Mouse (Mus musculus): ENCODE data around the gene Cd79b. TPM values are rescaled to one million over a fixed set of nuclear protein-coding genes. Genes with fewer than 3 reads are reported as not detected.

Gene Cd79b
- polyA plus RNA-seq, 1 experiment from 2014 or later = 2.7 TPM

DNA sequence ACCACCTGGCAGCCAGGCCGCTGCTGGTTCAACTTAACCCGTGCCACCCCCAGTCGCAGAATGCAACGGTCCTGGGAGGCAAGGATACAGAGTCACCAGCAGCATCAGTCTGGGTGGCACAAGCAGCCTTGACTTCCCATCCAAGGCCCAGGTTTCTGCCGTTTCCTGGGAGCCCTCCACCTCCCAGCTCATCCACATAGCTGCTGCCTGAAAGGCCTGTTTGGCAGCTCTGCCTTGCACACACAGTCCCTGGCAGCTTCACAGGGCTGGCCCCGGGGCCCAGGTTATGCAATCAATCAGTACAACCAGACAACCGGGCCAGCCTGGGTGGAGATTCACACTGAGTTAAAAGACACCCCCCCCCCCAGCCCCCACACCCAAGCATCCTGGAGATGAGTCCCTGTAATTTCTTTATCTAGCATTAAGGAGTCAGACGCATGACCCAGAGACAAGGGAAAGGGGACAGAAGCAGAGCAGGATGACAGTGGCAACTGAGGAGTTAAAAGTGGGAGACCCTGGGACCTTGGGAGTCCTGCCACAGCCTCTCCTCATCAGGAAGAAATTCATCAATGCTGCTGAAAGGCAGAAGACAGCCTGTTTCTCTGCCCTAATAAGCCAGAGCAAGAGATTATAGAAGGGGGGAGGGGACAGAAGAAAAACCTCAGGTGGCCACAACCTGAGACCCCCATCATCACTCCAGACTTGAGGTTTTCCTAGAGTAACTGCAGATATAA is 46.1 kb downstream of the Cd79b start:
- H3K27ac ChIP-seq (ENCODE audit: low read length) = peak overlapping the region; percentile 89
- H3K4me2 ChIP-seq (replicated peaks; ENCODE audit: low read depth, low read length) = peak overlapping the region; percentile 24
- H3K36me3 ChIP-seq (ENCODE audit: control insufficient read depth, insufficient read depth, low read length) = peaks cover 36% of the 10 kb centered on the region
- no peak for ATAC-seq (ENCODE audit: insufficient number of reproducible peaks, insufficient read depth, low FRiP score, low read depth)
- H3K9ac ChIP-seq (replicated peaks; ENCODE audit: low read depth, low read length) = peak overlapping the region; percentile 14; the same call in 1 of the 2 replicates
- peaks cover 37% of the 10 kb centered on the region for H3K4me1 ChIP-seq (ENCODE audit: control insufficient read depth, insufficient read depth, low read length)
- H3K4me3 ChIP-seq (ENCODE audit: low read depth, low read length) = peak overlapping the region; percentile 15
- H3K9me3 ChIP-seq (ENCODE audit: control insufficient read depth, low read depth, low read length) = no peaks in the 10 kb centered on the region
- H3K27me3 ChIP-seq (ENCODE audit: control insufficient read depth, insufficient read depth, low read length) = no peaks in the 10 kb centered on the region
- WGBS = 23% methylated on average over 8 of the region's 8 CpGs

DNA sequence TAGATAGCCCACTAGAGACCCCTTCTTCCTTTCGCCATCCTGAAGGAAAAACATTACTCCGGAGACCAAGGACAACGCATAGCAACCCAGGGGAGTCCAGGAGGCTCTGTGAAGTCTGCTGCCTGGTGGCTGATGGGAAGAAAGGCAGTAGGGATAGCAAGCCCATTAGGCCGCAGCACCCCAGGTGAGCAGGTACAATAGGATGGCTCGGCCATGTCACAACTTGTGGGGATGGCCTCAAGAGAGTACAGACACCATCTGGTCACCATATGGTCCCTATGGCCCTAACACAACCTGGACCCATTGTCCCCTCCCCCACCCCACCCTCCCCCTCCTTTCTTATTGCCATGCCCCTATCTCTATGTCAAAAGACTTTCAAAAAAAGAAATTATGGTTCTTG is 46.7 kb downstream of the Cd79b start:
- H3K4me2 ChIP-seq (replicated peaks; ENCODE audit: low read depth, low read length) = peak overlapping the region; percentile 24
- no peak overlapping the region for H3K4me3 ChIP-seq (ENCODE audit: low read depth, low read length)
- H3K27me3 ChIP-seq (ENCODE audit: control insufficient read depth, insufficient read depth, low read length) = no peaks in the 10 kb centered on the region
- no peaks in the 10 kb centered on the region for H3K9me3 ChIP-seq (ENCODE audit: control insufficient read depth, low read depth, low read length)
- ATAC-seq (ENCODE audit: insufficient number of reproducible peaks, insufficient read depth, low FRiP score, low read depth) = no peak
- 44% methylated on average over 5 of the region's 5 CpGs for WGBS
- peaks cover 42% of the 10 kb centered on the region for H3K36me3 ChIP-seq (ENCODE audit: control insufficient read depth, insufficient read depth, low read length)
- peaks cover 36% of the 10 kb centered on the region for H3K4me1 ChIP-seq (ENCODE audit: control insufficient read depth, insufficient read depth, low read length)
- H3K9ac ChIP-seq (replicated peaks; ENCODE audit: low read depth, low read length) = peak overlapping the region; percentile 14; the same call in 1 of the 2 replicates
- peak overlapping the region; percentile 89 for H3K27ac ChIP-seq (ENCODE audit: low read length)

DNA sequence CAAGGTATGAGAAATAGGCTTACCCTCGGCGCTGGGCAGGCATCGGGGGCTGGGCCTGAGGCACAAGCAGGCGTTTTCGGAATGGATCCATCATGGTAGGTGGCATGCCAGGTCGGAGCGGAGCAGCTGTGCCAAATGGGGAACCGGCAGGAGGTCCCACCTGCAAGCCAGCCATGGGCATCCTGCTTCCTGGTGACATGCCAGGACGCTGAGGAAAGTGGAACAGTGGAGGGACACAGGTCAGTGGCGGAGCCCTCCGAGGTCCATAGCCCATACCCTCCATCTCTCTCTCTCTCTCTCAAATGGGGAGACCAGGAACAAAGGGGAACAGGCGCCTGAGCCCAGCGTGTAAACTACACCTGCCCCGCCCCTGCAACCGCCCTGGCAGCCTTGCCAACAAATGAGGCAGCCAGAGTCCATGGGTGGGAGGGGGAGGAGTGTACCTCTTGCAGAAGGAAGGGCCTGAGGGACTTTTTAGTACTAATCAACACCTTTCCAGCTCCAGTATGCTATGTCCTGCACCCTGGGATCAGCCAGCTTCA is 47.2 kb downstream of the Cd79b start:
- no peaks in the 10 kb centered on the region for H3K9me3 ChIP-seq (ENCODE audit: control insufficient read depth, low read depth, low read length)
- H3K4me2 ChIP-seq (replicated peaks; ENCODE audit: low read depth, low read length) = peak overlapping the region; percentile 24; the same call in 1 of the 2 replicates
- peak overlapping the region; percentile 89; the same call in 1 of the 2 replicates for H3K27ac ChIP-seq (ENCODE audit: low read length)
- H3K36me3 ChIP-seq (ENCODE audit: control insufficient read depth, insufficient read depth, low read length) = peaks cover 47% of the 10 kb centered on the region
- H3K9ac ChIP-seq (replicated peaks; ENCODE audit: low read depth, low read length) = no peak overlapping the region
- no peaks in the 10 kb centered on the region for H3K27me3 ChIP-seq (ENCODE audit: control insufficient read depth, insufficient read depth, low read length)
- ATAC-seq (ENCODE audit: insufficient number of reproducible peaks, insufficient read depth, low FRiP score, low read depth) = no peak
- H3K4me3 ChIP-seq (ENCODE audit: low read depth, low read length) = no peak overlapping the region
- WGBS = 51% methylated on average over 15 of the region's 15 CpGs
- peaks cover 36% of the 10 kb centered on the region for H3K4me1 ChIP-seq (ENCODE audit: control insufficient read depth, insufficient read depth, low read length)

DNA sequence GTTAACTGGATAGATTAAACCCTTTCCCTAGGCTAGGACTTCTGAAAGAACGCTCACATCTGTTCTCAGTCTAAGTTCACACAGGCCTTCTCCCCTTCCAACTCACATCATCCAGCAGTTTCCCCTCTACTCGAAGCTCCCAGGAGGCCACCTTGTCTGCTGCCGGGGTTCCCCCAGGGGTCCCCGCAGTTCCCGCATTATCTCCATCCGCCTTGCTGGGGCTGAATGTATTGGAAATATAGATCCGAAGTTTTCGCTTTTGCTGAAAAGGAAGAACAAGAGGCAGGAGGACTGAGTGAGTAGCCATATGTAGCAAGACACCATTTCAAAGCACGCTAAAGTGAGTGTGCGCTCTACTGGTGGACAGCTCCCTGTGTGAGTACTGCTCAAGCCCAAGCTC is 48.1 kb downstream of the Cd79b start:
- no peak overlapping the region for H3K9ac ChIP-seq (replicated peaks; ENCODE audit: low read depth, low read length)
- H3K4me2 ChIP-seq (replicated peaks; ENCODE audit: low read depth, low read length) = no peak overlapping the region
- no peak overlapping the region for H3K4me3 ChIP-seq (ENCODE audit: low read depth, low read length)
- H3K9me3 ChIP-seq (ENCODE audit: control insufficient read depth, low read depth, low read length) = no peaks in the 10 kb centered on the region
- peaks cover 36% of the 10 kb centered on the region for H3K4me1 ChIP-seq (ENCODE audit: control insufficient read depth, insufficient read depth, low read length)
- H3K27ac ChIP-seq (ENCODE audit: low read length) = no peak overlapping the region
- 90% methylated on average over 10 of the region's 10 CpGs for WGBS
- peaks cover 56% of the 10 kb centered on the region for H3K36me3 ChIP-seq (ENCODE audit: control insufficient read depth, insufficient read depth, low read length)
- no peak for ATAC-seq (ENCODE audit: insufficient number of reproducible peaks, insufficient read depth, low FRiP score, low read depth)
- H3K27me3 ChIP-seq (ENCODE audit: control insufficient read depth, insufficient read depth, low read length) = no peaks in the 10 kb centered on the region

DNA sequence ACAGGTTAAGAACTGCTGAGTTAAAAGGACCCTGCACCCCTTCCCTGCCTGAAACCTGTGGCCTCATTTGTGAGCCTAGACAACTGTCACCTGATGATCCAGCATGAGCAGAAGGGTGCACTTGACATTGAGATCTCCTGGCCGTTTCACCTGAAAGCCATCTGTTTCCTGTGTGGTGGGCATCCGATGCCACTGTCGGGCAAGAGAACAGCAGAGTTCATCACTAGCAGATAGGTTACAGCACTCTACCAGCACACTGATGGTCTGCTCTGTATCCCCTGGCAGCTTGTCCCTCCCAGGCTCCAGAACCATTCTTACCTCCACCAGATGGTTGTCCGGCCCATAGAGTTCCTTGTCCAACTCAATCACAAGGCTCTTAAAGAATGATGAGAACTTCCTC is 49.0 kb downstream of the Cd79b start:
- Histone ChIP-seq H3K4me1 (ENCODE audit: control insufficient read depth, insufficient read depth, low read length) (peaks cover 29% of the 10 kb centered on the region), H3K36me3 (ENCODE audit: control insufficient read depth, insufficient read depth, low read length) (peaks cover 61% of the 10 kb centered on the region), H3K4me3 (ENCODE audit: low read depth, low read length) (no peak overlapping the region), H3K9ac (replicated peaks; ENCODE audit: low read depth, low read length) (no peak overlapping the region), H3K4me2 (replicated peaks; ENCODE audit: low read depth, low read length) (no peak overlapping the region), H3K27ac (ENCODE audit: low read length) (no peak overlapping the region), H3K27me3 (ENCODE audit: control insufficient read depth, insufficient read depth, low read length) (no peaks in the 10 kb centered on the region), H3K9me3 (ENCODE audit: control insufficient read depth, low read depth, low read length) (no peaks in the 10 kb centered on the region)
- ATAC-seq (ENCODE audit: insufficient number of reproducible peaks, insufficient read depth, low FRiP score, low read depth) = no peak
- 91% methylated on average over 4 of the region's 4 CpGs for WGBS

DNA sequence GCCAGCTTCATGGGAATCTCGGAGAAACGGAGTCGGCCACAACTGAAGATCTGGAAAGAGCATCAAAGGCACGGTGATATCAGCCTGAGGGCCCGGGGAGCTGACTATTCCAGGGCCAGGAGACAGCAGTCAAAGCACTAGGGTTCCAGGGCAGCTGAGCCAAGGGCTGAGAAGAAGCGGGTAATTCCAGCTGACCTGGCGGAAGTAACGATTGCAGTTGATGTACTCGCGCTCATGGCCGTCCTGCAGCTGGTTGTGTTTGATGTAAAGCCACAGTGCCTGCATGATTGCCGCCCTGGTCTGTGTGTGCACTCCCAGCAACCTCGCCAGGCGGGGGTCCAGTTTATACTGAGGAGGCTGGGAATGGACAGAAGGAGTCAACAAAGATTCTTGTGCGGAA is 49.6 kb downstream of the Cd79b start:
- no peaks in the 10 kb centered on the region for H3K27me3 ChIP-seq (ENCODE audit: control insufficient read depth, insufficient read depth, low read length)
- H3K9me3 ChIP-seq (ENCODE audit: control insufficient read depth, low read depth, low read length) = no peaks in the 10 kb centered on the region
- H3K4me1 ChIP-seq (ENCODE audit: control insufficient read depth, insufficient read depth, low read length) = peaks cover 25% of the 10 kb centered on the region
- no peak overlapping the region for H3K4me2 ChIP-seq (replicated peaks; ENCODE audit: low read depth, low read length)
- no peak overlapping the region for H3K27ac ChIP-seq (ENCODE audit: low read length)
- no peak for ATAC-seq (ENCODE audit: insufficient number of reproducible peaks, insufficient read depth, low FRiP score, low read depth)
- no peak overlapping the region for H3K9ac ChIP-seq (replicated peaks; ENCODE audit: low read depth, low read length)
- WGBS = 87% methylated on average over 15 of the region's 15 CpGs
- H3K36me3 ChIP-seq (ENCODE audit: control insufficient read depth, insufficient read depth, low read length) = peaks cover 61% of the 10 kb centered on the region
- H3K4me3 ChIP-seq (ENCODE audit: low read depth, low read length) = no peak overlapping the region

DNA sequence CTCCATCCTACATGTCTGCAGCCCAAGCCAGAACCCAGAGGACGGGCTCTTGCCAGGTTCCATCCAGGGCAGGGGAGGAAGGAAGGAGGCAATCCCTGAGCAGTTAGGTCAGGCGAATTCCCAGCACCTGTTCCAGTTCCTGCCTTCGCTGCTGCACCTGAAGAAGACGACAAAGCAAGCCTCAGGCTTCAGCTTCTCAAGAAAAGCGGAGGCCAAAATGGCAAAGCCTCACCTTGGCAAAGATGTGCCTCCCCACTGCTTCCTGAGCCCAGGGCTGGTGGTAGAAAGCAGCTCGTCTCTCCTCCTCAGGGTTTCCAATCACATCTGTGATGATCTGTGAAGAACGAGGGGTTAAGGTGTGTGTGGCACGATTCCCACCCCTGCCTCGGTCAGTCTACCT is 50.6 kb downstream of the Cd79b start:
- H3K9ac ChIP-seq (replicated peaks; ENCODE audit: low read depth, low read length) = no peak overlapping the region
- peaks cover 67% of the 10 kb centered on the region for H3K36me3 ChIP-seq (ENCODE audit: control insufficient read depth, insufficient read depth, low read length)
- H3K27ac ChIP-seq (ENCODE audit: low read length) = no peak overlapping the region
- no peak for ATAC-seq (ENCODE audit: insufficient number of reproducible peaks, insufficient read depth, low FRiP score, low read depth)
- peaks cover 18% of the 10 kb centered on the region for H3K4me1 ChIP-seq (ENCODE audit: control insufficient read depth, insufficient read depth, low read length)
- no peak overlapping the region for H3K4me3 ChIP-seq (ENCODE audit: low read depth, low read length)
- H3K9me3 ChIP-seq (ENCODE audit: control insufficient read depth, low read depth, low read length) = no peaks in the 10 kb centered on the region
- no peak overlapping the region for H3K4me2 ChIP-seq (replicated peaks; ENCODE audit: low read depth, low read length)
- 91% methylated on average over 9 of the region's 9 CpGs for WGBS
- H3K27me3 ChIP-seq (ENCODE audit: control insufficient read depth, insufficient read depth, low read length) = no peaks in the 10 kb centered on the region

Measured in stomach, embryonic 14.5 days (tissue).